Mouse (Mus musculus) cerebellum, postnatal 10 days (tissue): ENCODE results near the gene Gps2.
A peak's percentile ranks its signal among the peaks of the same experiment; 100 is the strongest.
"Not testable (repeated sequence)": the region's sequence is repeated elsewhere in the genome, so short reads cannot be mapped to it uniquely, and the experiment has no call there.

Experiments
- DNase-seq, 2 experiments: peaks; one replicate each; pipeline ENCODE4 v3.0.0; 2021; ENCODE audit warnings: mixed read lengths in 2 of 2

The Gps2 gene

DNA sequence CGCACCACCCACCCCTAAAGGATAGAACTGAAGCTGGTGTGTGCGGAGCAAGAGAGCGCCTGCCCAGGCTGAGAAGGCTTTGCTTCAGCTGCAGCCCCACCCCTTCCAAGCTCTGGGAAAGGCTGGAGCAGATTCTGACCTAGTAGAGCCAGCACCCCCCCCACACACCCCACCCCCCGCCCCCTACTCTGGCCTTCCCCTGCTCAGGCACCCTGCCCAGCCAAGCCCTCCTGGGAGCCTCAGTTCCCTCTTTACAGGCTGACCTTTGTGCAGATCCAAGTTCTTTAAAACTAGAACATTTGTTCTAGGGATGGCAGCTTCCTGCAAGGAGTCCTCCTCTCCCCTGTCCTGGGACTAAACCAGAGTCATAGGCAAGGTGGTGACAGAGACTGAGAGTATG is 23.7 kb downstream of the Gps2 start:
- peak in 1 of 2 experiments; percentile 52 for DNase-seq

DNA sequence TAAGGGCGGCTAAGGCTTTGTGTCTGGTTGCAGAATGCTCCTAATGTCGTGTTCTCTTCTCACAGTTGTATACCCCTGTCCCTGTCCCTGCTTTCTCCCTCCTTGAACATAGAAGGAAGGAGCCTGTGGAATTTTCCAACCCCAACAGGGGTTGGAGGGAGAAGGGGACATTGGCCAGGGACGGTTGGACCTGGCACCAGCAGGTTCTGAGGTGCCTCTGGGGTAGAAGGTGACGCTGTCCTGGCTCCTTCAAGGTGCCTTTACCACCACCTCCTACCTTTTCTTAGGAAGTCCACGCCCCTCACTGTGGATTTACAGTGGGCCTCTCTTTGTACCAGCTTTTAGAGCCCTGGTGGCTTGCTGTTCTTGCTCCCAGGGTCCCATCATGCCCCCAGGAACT is 24.1 kb downstream of the Gps2 start:
- DNase-seq, result no peak

DNA sequence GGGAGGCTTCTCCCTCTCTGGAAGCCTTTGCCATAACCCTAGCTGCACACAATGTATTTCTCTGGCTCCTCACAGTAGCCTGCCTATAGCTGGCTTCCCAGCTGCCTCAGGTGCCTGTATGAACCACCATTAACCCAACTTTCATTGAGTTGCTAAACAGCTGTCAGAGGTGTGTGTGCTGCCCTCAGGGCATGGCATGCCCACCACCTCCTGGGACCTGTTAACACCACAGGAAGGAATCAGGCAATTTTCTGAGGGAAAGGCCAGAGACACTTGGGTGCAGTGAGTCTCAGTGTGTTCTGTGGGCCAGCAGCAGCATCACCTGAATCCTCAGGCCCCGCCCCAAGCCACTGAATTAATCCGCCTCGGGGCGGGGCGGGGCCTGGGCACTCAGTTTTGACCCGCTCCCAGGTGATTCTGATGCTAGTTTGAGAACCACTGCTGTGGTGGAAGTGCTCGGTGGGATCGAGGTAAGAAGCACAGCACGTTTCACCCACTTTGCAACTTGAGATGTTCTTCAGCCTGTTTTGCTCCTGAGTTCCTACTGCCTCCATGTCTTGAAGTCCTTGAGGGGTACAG is 24.8 kb downstream of the Gps2 start:
- DNase-seq, result no peak

DNA sequence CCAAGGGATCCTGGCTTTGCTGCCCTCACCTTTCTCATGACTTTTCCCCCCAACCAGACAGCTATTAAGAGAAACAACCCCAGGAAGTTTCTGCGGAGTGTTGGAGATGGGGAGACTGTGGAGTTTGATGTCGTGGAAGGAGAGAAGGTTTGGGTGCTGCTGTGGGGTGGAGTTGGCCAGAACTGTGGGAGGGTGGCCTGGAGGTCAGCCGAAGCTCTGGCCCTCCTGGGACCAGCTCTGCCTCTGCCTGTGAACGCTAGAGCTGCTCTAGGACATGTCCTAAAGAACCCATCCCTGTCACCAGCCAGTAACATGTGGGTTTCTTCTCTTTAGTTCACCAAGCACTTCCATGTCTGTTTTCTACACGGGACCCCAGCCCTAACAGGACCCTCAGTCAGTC is 25.5 kb downstream of the Gps2 start:
- DNase-seq, result no peak

DNA sequence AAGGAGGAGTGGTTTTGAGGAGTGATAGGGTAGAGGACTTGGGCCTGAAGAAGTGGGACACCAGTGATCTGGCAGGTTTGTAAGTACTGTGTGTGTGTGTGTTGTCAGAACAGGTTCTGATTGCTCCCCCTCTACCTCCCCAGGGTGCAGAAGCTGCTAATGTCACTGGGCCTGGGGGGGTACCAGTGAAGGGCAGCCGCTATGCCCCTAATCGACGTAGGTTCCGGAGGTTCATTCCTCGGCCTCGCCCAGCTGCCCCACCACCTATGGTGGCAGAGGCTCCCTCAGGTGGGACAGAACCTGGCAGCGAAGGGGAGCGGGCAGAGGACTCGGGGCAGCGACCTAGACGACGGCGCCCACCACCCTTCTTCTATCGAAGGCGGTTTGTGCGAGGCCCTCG is 26.0 kb downstream of the Gps2 start:
- no peak for DNase-seq

DNA sequence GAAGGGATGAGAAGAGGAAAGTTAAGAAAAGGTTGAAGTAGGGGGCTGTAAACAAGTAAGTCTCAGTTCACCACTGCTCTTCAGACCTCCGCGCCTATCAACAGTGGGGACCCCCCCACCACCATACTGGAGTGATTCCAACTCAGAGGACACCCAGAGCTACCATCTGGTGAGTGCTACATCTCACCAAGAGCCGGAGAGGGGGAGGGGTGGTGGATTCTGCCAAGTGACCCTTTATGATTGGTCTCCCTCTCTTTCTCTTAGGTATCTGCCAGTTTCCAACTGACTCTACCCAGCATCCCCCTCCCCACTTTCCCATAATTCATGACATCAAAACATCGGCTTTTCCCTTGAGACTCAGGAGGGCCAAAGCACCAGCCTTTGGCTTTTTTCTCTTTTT is 27.3 kb downstream of the Gps2 start:
- DNase-seq, result peak; percentile 89 to 91

DNA sequence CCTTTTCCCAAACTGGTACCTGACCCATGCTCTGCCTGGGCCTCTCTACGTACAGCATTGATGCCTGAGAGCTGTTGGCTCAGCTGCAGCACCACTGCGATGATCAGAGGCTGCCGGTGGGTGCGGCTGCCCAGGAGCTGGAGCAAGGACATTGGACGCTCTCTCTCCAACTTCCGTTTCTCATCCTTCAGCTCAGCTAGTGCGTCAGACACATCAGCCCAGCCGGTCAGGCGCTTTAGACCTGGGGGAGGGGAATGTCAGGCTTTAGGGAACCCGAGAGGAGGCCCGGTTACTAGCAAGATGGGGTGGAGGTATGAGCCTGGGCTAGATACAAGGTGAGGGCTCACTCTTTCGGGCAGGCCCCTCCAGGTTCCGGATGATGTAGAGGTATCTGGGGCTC is 31.5 kb downstream of the Gps2 start:
- DNase-seq, result no peak

DNA sequence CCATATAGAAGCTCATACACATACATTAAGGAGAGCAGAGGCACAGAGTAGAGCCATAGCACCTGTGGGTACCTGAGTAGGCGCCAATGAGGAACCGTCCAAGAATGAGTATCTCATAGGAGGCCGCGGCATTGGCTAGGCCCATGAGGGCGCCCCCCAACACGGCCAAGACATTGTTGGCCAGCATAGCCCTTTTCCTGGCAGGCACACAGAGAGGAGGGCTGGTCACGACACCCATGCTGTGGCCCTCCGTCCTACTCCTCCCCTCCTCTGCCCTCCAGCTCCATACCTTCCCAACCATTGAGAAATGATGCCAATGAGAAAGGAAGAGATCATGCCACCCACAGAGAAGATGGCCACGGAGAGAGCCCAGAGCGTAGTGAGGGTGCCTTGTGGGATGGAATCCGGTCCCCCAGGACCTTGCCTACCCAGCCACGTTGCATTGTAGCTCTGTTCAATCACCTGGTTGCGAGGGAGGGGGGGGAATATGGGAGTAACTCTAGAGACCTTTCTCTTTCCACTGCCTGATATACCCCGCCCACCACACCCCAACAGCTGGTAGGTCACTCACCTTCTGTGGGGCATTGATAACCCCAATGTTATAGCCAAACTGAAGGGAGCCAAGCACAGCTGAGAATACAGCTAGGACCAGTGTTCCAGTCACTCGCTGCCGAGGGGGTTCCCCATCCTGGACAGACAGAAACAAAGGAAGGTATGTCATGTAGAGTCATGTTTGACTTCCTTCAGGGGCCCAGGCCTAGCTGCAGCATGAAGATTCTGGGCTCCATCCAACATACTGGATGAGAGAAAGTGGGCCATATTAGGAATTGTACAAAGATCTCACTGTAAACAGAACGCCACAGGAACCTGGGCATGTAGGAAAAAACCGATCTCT is 32.6 kb downstream of the Gps2 start:
- DNase-seq, result no peak

DNA sequence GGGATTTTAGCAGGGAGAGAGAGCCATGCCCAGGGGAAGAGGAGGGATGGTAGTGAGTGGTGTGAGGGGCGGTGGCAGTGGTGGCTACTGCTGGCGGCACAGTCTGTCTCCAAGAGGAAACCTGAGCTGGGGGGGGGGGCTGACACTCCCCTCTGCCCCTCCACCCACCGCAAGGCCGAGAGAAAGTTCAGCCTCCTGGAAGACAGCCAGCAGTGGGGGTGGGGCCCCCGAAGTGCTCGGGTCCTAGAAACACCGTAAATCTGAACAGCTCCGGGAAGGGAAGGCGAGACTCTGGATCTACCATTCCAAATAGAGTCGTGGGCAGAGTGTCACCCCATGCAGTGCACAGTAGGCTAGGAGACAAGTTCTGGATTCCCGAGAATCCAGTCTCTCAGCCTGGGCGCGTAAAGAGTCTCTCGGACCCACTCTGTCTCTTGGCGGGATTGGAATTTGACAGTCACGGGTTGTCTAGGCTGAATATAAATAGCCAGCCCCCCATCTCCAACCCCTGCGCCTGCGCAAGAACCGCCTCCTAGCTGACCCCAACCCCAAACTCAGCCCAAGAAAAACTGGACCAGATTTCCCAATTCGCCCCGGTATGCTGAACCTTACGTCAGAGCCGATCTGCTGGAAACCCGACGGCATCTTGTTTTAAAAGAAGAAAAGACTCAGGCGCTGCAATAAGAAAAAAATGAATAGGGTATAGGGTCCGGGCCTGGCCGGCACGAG is 33.8 kb downstream of the Gps2 start:
- peak; percentile 58 to 62 for DNase-seq

DNA sequence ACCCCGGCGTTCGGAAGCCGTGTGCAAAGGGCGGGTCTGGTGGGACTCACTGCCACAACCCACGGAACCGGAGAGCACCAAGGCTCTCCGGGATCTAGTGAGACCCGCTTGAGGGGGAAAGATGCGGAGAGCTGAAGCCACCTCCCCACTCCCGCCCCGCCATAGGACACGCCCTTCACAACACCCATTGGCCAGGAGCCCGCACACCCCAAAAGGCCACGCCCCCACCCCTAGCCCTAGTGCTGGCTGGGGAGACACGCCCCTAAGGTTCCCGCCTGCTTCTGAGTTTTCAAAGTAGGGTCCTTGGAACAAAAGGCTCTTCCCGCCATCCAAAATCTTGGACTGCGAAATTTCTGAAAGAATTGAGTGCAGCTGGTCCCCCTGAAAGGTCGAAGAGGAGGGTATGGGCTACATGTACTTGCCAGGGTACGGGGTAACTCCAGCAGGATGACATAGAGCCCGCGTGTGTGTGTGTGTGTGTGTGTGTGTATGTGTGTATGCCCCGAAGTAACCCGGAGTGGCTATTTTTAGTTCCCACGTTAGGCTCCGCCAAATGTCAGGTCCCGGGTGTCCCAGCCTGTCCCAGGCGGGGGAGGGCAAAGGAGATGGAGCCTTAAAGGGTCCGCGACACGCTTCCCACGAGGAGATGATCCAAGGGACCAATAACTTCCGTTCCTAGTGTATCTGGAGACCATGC is 34.5 kb downstream of the Gps2 start, which contains the start of gene Slc2a4:
Gene Slc2a4, minus strand, starts transcription at position 123 of the 697 bp plus-strand sequence.
- peak; percentile 94 to 96 for DNase-seq

DNA sequence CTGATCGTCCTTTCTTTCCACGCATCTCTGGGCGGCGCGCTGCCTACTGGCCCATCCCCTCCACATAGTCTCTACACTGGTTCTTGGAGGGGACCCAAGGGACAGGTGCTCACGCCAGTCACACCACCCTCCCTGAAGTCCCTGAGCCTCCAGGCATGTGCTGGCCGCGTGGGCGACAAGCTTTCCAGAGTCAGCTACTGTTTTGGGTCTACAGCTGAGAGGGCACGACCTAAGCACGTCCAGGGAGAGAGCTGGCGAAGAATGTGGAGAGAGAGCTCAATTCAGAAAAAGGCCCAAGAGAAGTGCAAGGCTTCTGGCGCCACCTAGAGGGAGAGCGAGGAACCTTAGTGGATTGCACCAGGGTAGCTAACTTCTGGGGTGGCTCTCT is 35.1 kb downstream of the Gps2 start:
- DNase-seq, result peak; percentile 92 to 96

DNA sequence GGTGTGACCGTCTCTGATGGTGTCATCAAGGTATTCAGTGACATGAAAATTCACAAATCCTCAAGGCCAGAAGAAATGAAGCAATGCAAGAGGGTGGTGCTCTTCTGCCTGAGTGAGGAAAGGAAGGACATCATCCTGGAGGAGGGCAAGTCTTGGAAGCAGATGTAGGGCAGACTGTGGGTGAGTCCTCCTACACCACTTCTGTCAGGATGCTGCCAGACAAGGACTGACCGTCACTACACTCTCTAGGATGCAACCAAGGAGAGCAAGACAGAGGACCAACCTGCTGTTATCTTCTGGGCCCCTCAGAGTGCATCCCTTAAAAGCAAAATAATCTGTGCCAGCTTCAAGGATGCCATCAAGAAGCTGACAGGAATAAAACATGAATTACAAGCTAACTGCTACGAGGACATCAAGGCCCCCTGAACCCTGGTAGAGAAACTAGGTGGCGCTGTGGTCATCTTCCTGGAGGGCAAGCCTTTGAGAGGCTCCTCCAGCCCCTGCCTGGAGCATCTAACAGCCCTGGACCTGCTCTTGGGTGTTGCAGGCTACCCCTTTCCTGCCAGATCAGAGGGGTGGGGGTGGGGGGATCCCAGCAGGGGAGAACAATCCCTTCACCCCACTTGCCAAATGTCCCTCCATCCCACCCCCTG is 37.2 kb downstream of the Gps2 start:
- DNase-seq, result no peak

DNA sequence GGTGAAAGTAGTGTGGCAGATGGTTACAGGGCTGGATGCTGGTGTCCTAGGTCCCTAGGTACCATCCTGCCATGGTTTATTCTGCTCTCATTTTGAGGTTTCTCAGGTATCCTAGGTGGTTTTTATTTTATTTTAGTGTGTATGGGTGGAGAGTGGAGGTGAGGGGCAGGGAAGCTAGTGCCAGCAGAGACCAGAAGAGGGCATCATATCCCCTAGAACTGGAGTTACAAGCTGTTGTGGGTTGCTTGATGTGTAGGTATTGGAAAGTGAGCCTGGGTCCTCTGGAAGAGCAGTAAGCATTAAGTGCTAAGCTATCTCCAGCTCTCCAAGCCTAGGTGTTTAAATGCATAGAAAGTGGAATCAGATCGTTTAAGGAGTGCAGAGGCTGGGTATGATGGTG is 38.6 kb downstream of the Gps2 start:
- no peak for DNase-seq

DNA sequence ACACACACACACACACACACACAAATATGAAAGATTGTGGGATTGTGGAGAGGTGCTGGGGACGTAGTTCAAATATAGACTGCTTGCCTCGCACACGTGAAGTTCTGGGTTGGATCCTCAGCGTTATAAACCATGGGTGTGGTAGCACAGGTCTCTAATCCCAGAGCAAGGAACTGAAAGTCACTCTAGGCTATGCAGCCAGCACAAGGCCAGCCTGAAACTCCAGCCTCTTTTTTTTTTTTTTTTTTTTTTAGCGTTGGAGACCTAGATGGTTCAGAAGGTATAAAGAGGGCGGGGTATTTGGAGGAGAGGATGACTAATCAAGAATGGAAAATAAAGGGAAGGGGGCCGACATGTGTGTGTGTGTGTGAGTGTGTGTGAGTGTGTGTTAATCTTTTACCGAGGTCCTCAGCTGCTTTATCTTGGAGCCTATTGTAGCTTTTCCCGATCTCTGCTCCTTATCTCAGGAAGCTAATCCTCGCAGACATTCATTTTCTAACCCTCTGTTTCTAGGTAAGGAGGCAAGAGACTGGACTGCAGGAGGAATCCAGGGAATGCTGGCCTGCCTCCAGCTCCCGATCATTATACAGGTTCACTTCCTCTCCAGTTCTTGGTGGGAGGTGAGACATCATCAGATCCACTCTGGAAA is 39.7 kb downstream of the Gps2 start:
- no peak for DNase-seq

DNA sequence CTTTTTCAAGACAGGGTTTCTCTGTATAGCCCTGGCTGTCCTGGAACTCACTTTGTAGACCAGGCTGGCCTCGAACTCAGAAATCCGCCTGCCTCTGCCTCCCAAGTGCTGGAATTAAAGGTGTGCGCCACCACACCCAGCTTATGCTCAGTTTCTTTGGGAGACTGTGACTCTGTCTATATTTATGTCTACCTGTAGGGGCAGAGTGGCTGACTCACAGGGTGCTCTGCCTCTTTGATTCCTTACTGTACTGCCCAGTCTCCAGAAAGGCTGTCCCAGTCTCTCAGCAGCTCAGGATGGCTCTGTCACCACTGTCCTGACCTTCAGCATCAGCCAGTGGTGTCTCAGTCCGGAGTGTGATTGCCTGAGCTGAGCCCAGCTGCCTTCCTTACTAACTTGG is 41.9 kb downstream of the Gps2 start:
- not testable (repeated sequence) for DNase-seq

DNA sequence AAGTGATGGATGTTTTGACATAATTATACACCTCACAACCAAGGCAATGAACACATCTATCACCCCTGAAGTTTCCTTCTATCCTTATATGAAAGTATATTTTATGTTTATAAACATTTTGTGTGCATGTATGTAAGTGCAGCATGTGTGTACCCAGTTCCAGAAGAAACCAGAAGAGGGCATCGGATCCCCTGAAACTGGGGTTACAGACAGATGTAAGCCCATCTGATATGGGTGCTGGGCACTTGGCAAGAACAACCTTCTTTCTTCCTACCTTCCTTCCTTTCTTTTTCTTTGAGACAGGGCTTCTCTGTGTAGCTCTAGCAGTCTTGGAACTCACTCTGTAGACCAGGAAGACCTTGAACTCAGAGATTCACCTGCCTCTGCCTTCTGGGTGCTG is 42.5 kb downstream of the Gps2 start:
- no peak for DNase-seq

DNA sequence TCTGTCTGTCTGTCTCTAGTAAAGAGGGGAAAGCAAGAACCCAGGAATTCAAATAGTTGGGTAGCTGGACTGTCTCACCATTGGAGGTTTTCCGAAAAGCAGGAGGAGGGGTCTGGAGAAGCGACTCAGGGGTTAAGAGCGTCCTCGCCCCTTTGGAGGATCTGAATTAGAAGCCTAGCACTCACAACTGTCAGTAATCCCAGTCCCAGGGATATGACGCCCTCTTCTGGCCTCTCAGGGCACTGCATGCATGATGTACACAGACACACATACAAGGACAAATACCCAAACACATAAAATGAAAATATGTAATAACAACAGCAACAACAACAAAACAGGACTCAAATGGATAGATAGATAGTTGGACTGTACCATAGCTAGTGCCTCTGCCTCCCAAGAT is 46.9 kb downstream of the Gps2 start:
- DNase-seq, result no peak

DNA sequence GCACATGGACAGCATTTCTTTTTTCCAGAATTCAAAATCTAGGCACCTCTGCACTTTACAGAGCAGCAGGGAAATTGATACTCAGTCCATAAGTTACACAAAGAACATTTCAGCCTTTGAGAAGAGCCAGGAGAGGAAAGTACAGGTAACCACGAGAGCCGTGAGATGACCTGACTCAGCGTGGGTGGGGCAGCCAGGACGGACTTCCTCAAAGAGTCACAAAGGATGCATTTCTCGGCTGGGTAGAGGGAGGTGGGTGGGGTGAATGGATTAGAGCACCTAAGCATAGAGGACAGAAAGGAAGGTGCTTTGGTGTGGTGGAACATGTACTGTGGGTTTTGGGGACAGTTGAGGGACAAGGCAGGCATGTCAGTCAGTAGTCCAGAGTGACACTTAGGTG is 48.2 kb downstream of the Gps2 start:
- DNase-seq, result no peak

DNA sequence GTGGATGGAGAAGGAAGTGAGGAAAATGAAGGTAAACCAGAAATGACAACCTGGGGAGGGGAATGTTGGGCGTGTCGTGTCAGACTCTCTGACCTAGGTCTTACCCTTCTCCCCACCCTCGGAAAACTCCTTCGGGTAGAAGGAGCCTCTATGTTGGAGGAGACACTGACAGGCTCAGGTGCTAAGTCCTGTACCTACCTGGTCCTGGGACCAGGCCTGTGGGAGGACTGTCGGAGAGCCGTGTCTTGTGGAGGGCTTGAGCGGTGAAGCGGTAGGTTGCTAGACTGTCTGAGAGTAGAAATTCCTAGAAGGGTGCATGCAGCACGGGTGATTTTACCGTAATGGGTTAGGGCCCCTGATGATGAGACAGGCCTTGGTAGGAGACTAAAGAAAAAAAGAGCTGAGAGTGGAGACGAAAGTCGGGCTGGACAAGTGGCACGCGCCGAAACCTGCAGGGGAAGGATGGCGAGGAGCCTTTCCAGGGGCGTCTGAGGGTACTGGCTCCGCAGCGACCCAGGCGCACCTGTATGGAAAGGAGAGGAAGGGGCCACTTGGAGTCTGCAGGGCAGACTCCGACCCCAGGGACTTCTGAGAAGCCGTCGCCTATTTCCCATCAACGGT is 51.1 kb downstream of the Gps2 start, which contains the start of gene Cldn7:
Gene Cldn7, plus strand, starts transcription at position 130 of the 621 bp plus-strand sequence.
- no peak for DNase-seq

DNA sequence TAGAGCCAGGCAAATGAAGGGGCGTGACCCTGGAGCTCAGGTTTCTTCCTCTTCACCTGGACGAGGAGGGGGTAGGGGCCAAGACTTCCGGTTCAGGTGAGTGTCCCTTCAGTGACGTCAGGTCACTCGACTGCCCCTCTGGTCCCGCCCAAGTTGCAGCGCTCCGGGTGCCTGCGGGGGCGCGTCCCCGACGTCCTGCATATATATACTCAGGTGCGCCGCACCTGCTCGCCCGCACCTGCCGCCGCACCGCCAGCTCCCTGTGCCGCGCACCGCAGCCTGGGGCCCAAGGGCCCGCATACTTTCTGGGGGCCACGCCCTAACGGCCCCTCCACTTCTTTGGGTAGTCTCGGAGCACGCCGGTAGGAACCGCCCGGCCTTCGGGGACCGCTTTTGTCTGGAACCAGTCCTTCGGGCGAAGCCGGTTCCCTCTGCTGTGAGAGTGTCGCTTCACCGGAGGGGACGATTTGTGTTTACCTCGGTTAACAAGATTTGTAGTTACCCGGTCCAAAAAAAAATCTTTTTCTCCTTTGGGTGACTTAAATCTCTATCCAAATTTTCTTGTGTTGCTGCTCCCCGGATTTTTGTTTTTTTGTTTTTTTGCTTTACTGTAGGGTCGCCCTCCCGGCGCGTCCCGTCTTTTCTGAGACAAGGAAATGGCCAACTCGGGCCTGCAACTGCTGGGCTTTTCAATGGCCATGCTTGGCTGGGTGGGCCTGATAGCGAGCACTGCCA is 51.8 kb downstream of the Gps2 start:
- DNase-seq, result no peak
